Mouse (Mus musculus): ENCODE measurements at regions not wholly inside any gene's neighbourhood (a gene's known extent, or its start where the extent isn't known, plus 50 kb on each side); places are given as distances from the start of the nearest gene placed in this dataset.

GRCm38 (mm10) chr4:33845611-33846395 is 78.6 kb upstream of the Cnr1 start:
- TF ChIP-seq CTCF (IDR thresholded peaks at IDR 0.05) (no peak), EP300 (IDR thresholded peaks at IDR 0.05; ENCODE audit: insufficient read depth, low read depth, low read length) (no peak), POLR2A (IDR thresholded peaks at IDR 0.05; ENCODE audit: insufficient read depth, low read depth, low read length) (no peak)
